Mouse (Mus musculus): Measurements from ENCODE around the gene Zscan4-ps3.
"Not testable (repeated sequence)": the region's sequence is repeated elsewhere in the genome, so short reads cannot be mapped to it uniquely, and the experiment has no call there.

GRCm38 (mm10) chr7:11617082-11617481 is 8.0 kb downstream of the Zscan4-ps3 start:
- TF ChIP-seq CTCF, POLR2A (IDR thresholded peaks at IDR 0.05; ENCODE audit: insufficient read depth, low read depth, low read length): not testable (repeated sequence)
